Mouse (Mus musculus): ENCODE results near the gene Nap1l5.

The Nap1l5 gene

GRCm38 (mm10) chr6:58906852-58907261 is at the start of gene Nap1l5:
TSS of gene Nap1l5 (minus strand) at chr6:58907076.
- DNase-seq (ENCODE audit: low read depth, low spot score) = no peak

GRCm38 (mm10) chr6:58951128-58951992 is 44.5 kb upstream of the Nap1l5 start:
- DNase-seq (ENCODE audit: low read depth, low spot score) = no peak

- DNase-seq (ENCODE audit: low read depth, low spot score) = no peak
These were observed 43.5 kb upstream of the Nap1l5 start for GRCm38 (mm10) chr6:58950410-58950809.

GRCm38 (mm10) chr6:58946840-58947239 is 40.0 kb upstream of the Nap1l5 start:
- no peak for DNase-seq (ENCODE audit: low read depth, low spot score)

GRCm38 (mm10) chr6:58946246-58946645 is 39.4 kb upstream of the Nap1l5 start:
- no peak for DNase-seq (ENCODE audit: low read depth, low spot score)

- DNase-seq (ENCODE audit: low read depth, low spot score) = no peak
These were observed 37.1 kb upstream of the Nap1l5 start for GRCm38 (mm10) chr6:58943958-58944357.

GRCm38 (mm10) chr6:58942276-58942675 is 35.4 kb upstream of the Nap1l5 start:
- DNase-seq (ENCODE audit: low read depth, low spot score) = no peak

- no peak for DNase-seq (ENCODE audit: low read depth, low spot score)
These were observed 30.9 kb upstream of the Nap1l5 start for GRCm38 (mm10) chr6:58937726-58938125.

- DNase-seq (ENCODE audit: low read depth, low spot score) = no peak
These were observed 27.3 kb upstream of the Nap1l5 start for GRCm38 (mm10) chr6:58934144-58934543.

- DNase-seq (ENCODE audit: low read depth, low spot score) = no peak
These were observed 26.5 kb upstream of the Nap1l5 start for GRCm38 (mm10) chr6:58933189-58933913.

- DNase-seq (ENCODE audit: low read depth, low spot score) = no peak
These were observed 25.8 kb upstream of the Nap1l5 start for GRCm38 (mm10) chr6:58932515-58933188.

- no peak for DNase-seq (ENCODE audit: low read depth, low spot score)
These were observed 24.3 kb upstream of the Nap1l5 start for GRCm38 (mm10) chr6:58931149-58931548.

- DNase-seq (ENCODE audit: low read depth, low spot score) = no peak
These were observed 23.1 kb upstream of the Nap1l5 start for GRCm38 (mm10) chr6:58929911-58930431.

GRCm38 (mm10) chr6:58927881-58928280 is 21.0 kb upstream of the Nap1l5 start:
- DNase-seq (ENCODE audit: low read depth, low spot score) = no peak

GRCm38 (mm10) chr6:58922511-58922910 is 15.6 kb upstream of the Nap1l5 start:
- DNase-seq (ENCODE audit: low read depth, low spot score) = no peak

- DNase-seq (ENCODE audit: low read depth, low spot score) = no peak
These were observed 14.7 kb upstream of the Nap1l5 start for GRCm38 (mm10) chr6:58921623-58922022.

GRCm38 (mm10) chr6:58920735-58921134 is 13.9 kb upstream of the Nap1l5 start:
- no peak for DNase-seq (ENCODE audit: low read depth, low spot score)

- no peak for DNase-seq (ENCODE audit: low read depth, low spot score)
These were observed 9.6 kb upstream of the Nap1l5 start for GRCm38 (mm10) chr6:58916498-58916897.

- no peak for DNase-seq (ENCODE audit: low read depth, low spot score)
These were observed 7.1 kb upstream of the Nap1l5 start for GRCm38 (mm10) chr6:58913971-58914370.

- DNase-seq (ENCODE audit: low read depth, low spot score) = no peak
These were observed 6.7 kb upstream of the Nap1l5 start for GRCm38 (mm10) chr6:58913551-58913950.

GRCm38 (mm10) chr6:58912842-58913241 is 6.0 kb upstream of the Nap1l5 start:
- DNase-seq (ENCODE audit: low read depth, low spot score) = no peak

- DNase-seq (ENCODE audit: low read depth, low spot score) = no peak
These were observed 915 bp upstream of the Nap1l5 start for GRCm38 (mm10) chr6:58907791-58908190.

Data from A20 (cell line).